Mouse (Mus musculus): ENCODE results near the gene 2310034G01Rik.

GRCm38 (mm10) chr19:46300294-46301045, 49.6 kb downstream of the 2310034G01Rik start:
- TF ChIP-seq POLR2A (IDR thresholded peaks at IDR 0.05; ENCODE audit: insufficient read depth, low read depth, low read length) (no peak), CTCF (IDR thresholded peaks at IDR 0.05; ENCODE audit: insufficient read depth, low read depth, low read length) (no peak)
